In the genomic region with DNA sequence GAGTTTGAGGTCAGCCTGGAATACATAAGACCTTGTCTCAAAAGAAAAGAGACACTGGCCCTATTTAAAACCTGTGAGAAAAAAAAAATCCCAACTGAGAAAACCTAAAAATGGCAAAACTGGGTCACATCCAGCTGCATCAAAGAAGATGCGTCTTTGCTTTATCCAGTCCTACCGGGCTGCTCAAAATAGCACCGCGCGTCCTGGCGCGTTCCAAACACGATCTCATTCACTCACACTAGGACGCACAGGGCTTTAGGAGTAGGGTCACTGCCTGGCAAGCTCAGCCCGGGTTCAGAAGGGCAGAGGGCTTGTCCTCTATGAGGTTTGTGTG, we compare ENCODE assay signal across 8 mouse cellular contexts. TPM values are rescaled to one million over a fixed set of nuclear protein-coding genes. Genes with fewer than 3 reads are reported as not detected.
DNase-seq lines count a peak whose midpoint lies in the region; ATAC-seq and TF ChIP-seq lines count a peak whose summit lies in the region.

No protein-coding gene starts in this region.

- H3K36me3 ChIP-seq in G1E (replicated peaks) = no peaks in the 10 kb centered on the region
- H3K36me3 ChIP-seq in forebrain, embryonic 12.5 days (replicated peaks) = no peaks in the 10 kb centered on the region
- no peaks in the 10 kb centered on the region for H3K36me3 ChIP-seq in liver, postnatal 0 days (replicated peaks; ENCODE audit: insufficient read depth, low read length)
- H3K36me3 ChIP-seq in intestine, postnatal 0 days (ENCODE audit: control insufficient read depth, insufficient read depth) = no peaks in the 10 kb centered on the region

- no peak for TF ChIP-seq EP300 in liver, postnatal 0 days (IDR thresholded peaks at IDR 0.05; ENCODE audit: low read depth)

- WGBS in forebrain, embryonic 12.5 days = 46% methylated on average over 10 of the region's 10 CpGs
- WGBS in liver, postnatal 0 days (ENCODE audit: insufficient replicate concordance) = 51% methylated on average over 10 of the region's 10 CpGs
- WGBS in intestine, postnatal 0 days = 82% methylated on average over 10 of the region's 10 CpGs

- peak overlapping the region; percentile 58; the same call in 1 of the 2 replicates for H3K4me3 ChIP-seq in G1E (ENCODE audit: low read depth, low read length)
- H3K4me3 ChIP-seq in forebrain, embryonic 12.5 days (replicated peaks) = no peak overlapping the region
- H3K4me3 ChIP-seq in liver, postnatal 0 days (ENCODE audit: low read depth, low read length) = no peak overlapping the region
- no peak overlapping the region for H3K4me3 ChIP-seq in intestine, postnatal 0 days (ENCODE audit: low read depth, low read length)

- H3K27ac ChIP-seq in forebrain, embryonic 12.5 days = peak overlapping the region; percentile 59
- H3K27ac ChIP-seq in liver, postnatal 0 days (ENCODE audit: low read depth) = no peak overlapping the region; the same call in 1 of the 2 replicates
- H3K27ac ChIP-seq in intestine, postnatal 0 days (ENCODE audit: low read depth, low read length) = no peak overlapping the region

- no peak for DNase-seq in frontal cortex, postnatal 10 days (ENCODE audit: low spot score in 2 of 2)
- no peak for DNase-seq in G1E (ENCODE audit: low spot score)
- no peak for DNase-seq in liver, postnatal 0 days
- DNase-seq in thymus, postnatal 36 days = peak; percentile 22 to 39

- H3K4me1 ChIP-seq in G1E (ENCODE audit: insufficient read depth, low read depth, low read length) = peaks cover 59% of the 10 kb centered on the region
- peaks cover 29% of the 10 kb centered on the region for H3K4me1 ChIP-seq in forebrain, embryonic 12.5 days
- H3K4me1 ChIP-seq in liver, postnatal 0 days (ENCODE audit: insufficient read depth) = peaks cover 19% of the 10 kb centered on the region
- H3K4me1 ChIP-seq in intestine, postnatal 0 days (replicated peaks; ENCODE audit: control insufficient read depth, insufficient read depth, low read length) = no peaks in the 10 kb centered on the region

- no peak for TF ChIP-seq CTCF in G1E (IDR thresholded peaks at IDR 0.05; ENCODE audit: low read depth, low read length)
- TF ChIP-seq CTCF in liver, postnatal 0 days (IDR thresholded peaks at IDR 0.05; ENCODE audit: low read depth) = no peak
- no peak for TF ChIP-seq CTCF in intestine, postnatal 0 days (IDR thresholded peaks at IDR 0.05; ENCODE audit: low read depth)

- peak; percentile 14; the same call in 1 of the 2 replicates for ATAC-seq in frontal cortex, adult (ENCODE audit: low TSS enrichment)
- ATAC-seq in G1E (ENCODE audit: extremely low read depth, insufficient number of reproducible peaks, low FRiP score, poor library complexity, severe bottlenecking) = no peak
- no peak for ATAC-seq in forebrain, embryonic 12.5 days (ENCODE audit: low FRiP score)
- no peak for ATAC-seq in liver, postnatal 0 days
- ATAC-seq in erythroid progenitor cell, adult 5-6 weeks (replicated peaks; ENCODE audit: low FRiP score, poor library complexity, severe bottlenecking) = no peak
- no peak for ATAC-seq in intestine, postnatal 0 days

- H3K9me3 ChIP-seq in G1E (replicated peaks) = peaks cover 2% of the 10 kb centered on the region
- H3K9me3 ChIP-seq in forebrain, embryonic 12.5 days = no peaks in the 10 kb centered on the region
- no peaks in the 10 kb centered on the region for H3K9me3 ChIP-seq in liver, postnatal 0 days (ENCODE audit: low read length)
- H3K9me3 ChIP-seq in intestine, postnatal 0 days (ENCODE audit: control insufficient read depth) = no peaks in the 10 kb centered on the region

- peak overlapping the region; percentile 2; the same call in 1 of the 2 replicates for H3K4me2 ChIP-seq in forebrain, embryonic 12.5 days
- peak overlapping the region; percentile 56 for H3K4me2 ChIP-seq in liver, postnatal 0 days (ENCODE audit: low read depth, low read length)
- H3K4me2 ChIP-seq in intestine, postnatal 0 days (replicated peaks; ENCODE audit: low read depth) = no peak overlapping the region

- H3K27me3 ChIP-seq in G1E (ENCODE audit: insufficient read depth, low read length) = no peaks in the 10 kb centered on the region
- peaks cover 30% of the 10 kb centered on the region for H3K27me3 ChIP-seq in forebrain, embryonic 12.5 days
- no peaks in the 10 kb centered on the region for H3K27me3 ChIP-seq in liver, postnatal 0 days (ENCODE audit: insufficient read depth, low read length)
- H3K27me3 ChIP-seq in intestine, postnatal 0 days (replicated peaks; ENCODE audit: control insufficient read depth, insufficient read depth, low read length) = no peaks in the 10 kb centered on the region

- no peak overlapping the region for H3K9ac ChIP-seq in forebrain, embryonic 12.5 days
- H3K9ac ChIP-seq in liver, postnatal 0 days (replicated peaks) = no peak overlapping the region
- no peak overlapping the region for H3K9ac ChIP-seq in intestine, postnatal 0 days (ENCODE audit: low read depth, low read length)

RNA-seq across cellular contexts. Expression of gene P2rx7, which starts 9.4 kb away (rescaled TPM):
- total RNA-seq in G1E (2014; fragmentation: Nextera tagmentation) (9.0 and 12.9 TPM in 2 replicates), G1E (2017) (7.2 and 8.9 TPM in 2 replicates)
- 0.72 and 1.1 TPM in 2 replicates for polyA plus RNA-seq in G1E (2012)
- polyA plus RNA-seq in forebrain, embryonic 12.5 days (2016; fragmentation: Nextera tagmentation; extraction: Ambion mirVana) = 0.77 and 0.90 TPM in 2 replicates
- 1.7 and 2.1 TPM in 2 replicates for polyA plus RNA-seq in liver, postnatal 0 days (2015; fragmentation: Nextera tagmentation; extraction: Ambion mirVana)
- 5.4 and 8.3 TPM in 2 replicates for total RNA-seq in erythroid progenitor cell, adult 5-6 weeks (2015; ENCODE audit: low replicate concordance)
- total RNA-seq in erythroid progenitor cell, adult 5-6 weeks (2017; ENCODE audit: low replicate concordance) = 0.23 and 1.2 TPM in 2 replicates
- polyA plus RNA-seq in intestine, postnatal 0 days (2015; fragmentation: Nextera tagmentation; extraction: Ambion mirVana) = 1.6 and 2.7 TPM in 2 replicates

RNA-seq across cellular contexts. Expression of gene Ift81, which starts 38.8 kb away (rescaled TPM):
- total RNA-seq in G1E (2014; fragmentation: Nextera tagmentation) (22.9 and 25.3 TPM in 2 replicates), G1E (2017) (15.9 and 18.0 TPM in 2 replicates)
- polyA plus RNA-seq in G1E (2012) = 1.5 and 1.8 TPM in 2 replicates
- polyA plus RNA-seq in forebrain, embryonic 12.5 days (2016; fragmentation: Nextera tagmentation; extraction: Ambion mirVana) = 54.7 and 55.6 TPM in 2 replicates
- 2.7 TPM in 2 replicates for polyA plus RNA-seq in liver, postnatal 0 days (2015; fragmentation: Nextera tagmentation; extraction: Ambion mirVana)
- total RNA-seq in erythroid progenitor cell, adult 5-6 weeks (2015; ENCODE audit: low replicate concordance) = not detected in 2 replicates
- total RNA-seq in erythroid progenitor cell, adult 5-6 weeks (2017; ENCODE audit: low replicate concordance) = 0.39 TPM in 1 of 2 replicates, not detected in the other
- 10.2 and 11.7 TPM in 2 replicates for polyA plus RNA-seq in intestine, postnatal 0 days (2015; fragmentation: Nextera tagmentation; extraction: Ambion mirVana)

RNA-seq across cellular contexts. Expression of gene P2rx4, which starts 54.3 kb away (rescaled TPM):
- total RNA-seq in G1E (2014; fragmentation: Nextera tagmentation) = 44.0 and 47.2 TPM in 2 replicates
- 61.2 and 67.0 TPM in 2 replicates for total RNA-seq in G1E (2017)
- polyA plus RNA-seq in G1E (2012) = 4.9 and 12.1 TPM in 2 replicates
- 5.6 and 6.6 TPM in 2 replicates for polyA plus RNA-seq in forebrain, embryonic 12.5 days (2016; fragmentation: Nextera tagmentation; extraction: Ambion mirVana)
- 36.0 and 36.2 TPM in 2 replicates for polyA plus RNA-seq in liver, postnatal 0 days (2015; fragmentation: Nextera tagmentation; extraction: Ambion mirVana)
- total RNA-seq in erythroid progenitor cell, adult 5-6 weeks (2015; ENCODE audit: low replicate concordance) = 8.4 and 20.5 TPM in 2 replicates
- total RNA-seq in erythroid progenitor cell, adult 5-6 weeks (2017; ENCODE audit: low replicate concordance) = 4.6 and 5.1 TPM in 2 replicates
- polyA plus RNA-seq in intestine, postnatal 0 days (2015; fragmentation: Nextera tagmentation; extraction: Ambion mirVana) = 90.3 and 104 TPM in 2 replicates

Comparison
In these comparisons a context has a peak if more than half of its experiments do, and no peak if none do; other contexts are left out.
1. DNase-seq: peak in thymus, postnatal 36 days (2 of 2); none in frontal cortex, postnatal 10 days (0 of 2), G1E (single experiment) and liver, postnatal 0 days (single experiment).